Mouse (Mus musculus) kidney, embryonic 16.5 days (tissue): ENCODE measurements around the gene Cyp2d9. TPM values are rescaled to one million over a fixed set of nuclear protein-coding genes. Genes with fewer than 3 reads are reported as not detected.
"Not testable (repeated sequence)": the region's sequence is repeated elsewhere in the genome, so short reads cannot be mapped to it uniquely, and the experiment has no call there.

Source experiments
- ATAC-seq: fragments of 200-750 bp; cut with Nextera tagmentation; 2 replicates; pipeline ENCODE4 v1.8.0; 2017; ENCODE audit warnings: moderate TSS enrichment; ENCODE audit not compliant: low FRiP score, low TSS enrichment
- H3K27ac ChIP-seq: fragments of 300-500 bp; sonication (generic); 2 replicates; pipeline ENCODE4 v1.5.1; 2014; ENCODE audit warnings: low read length
- H3K27me3 ChIP-seq: fragments of 300-500 bp; sonication (generic); 2 replicates; pipeline ENCODE4 v1.6.1; 2014; ENCODE audit warnings: low read length, control low read depth, mixed read lengths; ENCODE audit not compliant: insufficient read depth
- H3K36me3 ChIP-seq: fragments of 300-500 bp; sonication (generic); 2 replicates; pipeline ENCODE4 v1.6.1; 2014; ENCODE audit warnings: low read length, control low read depth, mixed read lengths; ENCODE audit not compliant: insufficient read depth
- H3K4me1 ChIP-seq: fragments of 300-500 bp; sonication (generic); 2 replicates; pipeline ENCODE4 v1.6.1; 2014; ENCODE audit warnings: low read length, control low read depth, mixed read lengths; ENCODE audit not compliant: insufficient read depth
- H3K4me2 ChIP-seq: fragments of 300-500 bp; sonication (generic); replicated peaks from 2 replicates; pipeline ENCODE4 v1.6.1; 2014; ENCODE audit warnings: low read depth, low read length
- H3K4me3 ChIP-seq: fragments of 300-500 bp; sonication (generic); 2 replicates; pipeline ENCODE4 v1.5.1; 2014; ENCODE audit warnings: mild to moderate bottlenecking, low read length
- H3K9ac ChIP-seq: fragments of 300-500 bp; sonication (generic); replicated peaks from 2 replicates; pipeline ENCODE4 v1.6.1; 2014; ENCODE audit warnings: low read length
- H3K9me3 ChIP-seq: fragments of 300-500 bp; sonication (generic); 2 replicates; pipeline ENCODE4 v1.6.1; 2016; ENCODE audit warnings: low read length, control low read depth
- WGBS: fragments of 180-500 bp; shearing (Covaris S2); extraction: QIAGEN DNeasy Blood & Tissue Kit; methylation state at CpG from one replicate; pipeline ENCODE4 v1.1.7; 2014; 5-methylcytosine and 5-hydroxymethylcytosine counted together
- polyA plus RNA-seq: library from polyadenylated mRNA; unstranded; fragments of >200 nt; fragmentation: Nextera tagmentation; extraction: Ambion mirVana; gene quantifications from 2 replicates; pipeline ENCODE4 v1.2.1, GENCODE M21; 2015

Cyp2d9 gene
- 0.11 TPM in 1 of 2 replicates, not detected in the other for polyA plus RNA-seq

GRCm38 (mm10) chr15:82433137-82433536 lies at the start of gene Cyp2d9:
Cyp2d9 (plus strand) TSS chr15:82433437.
- H3K4me3 ChIP-seq: no peak within 1 kb of the TSS
- H3K27ac ChIP-seq: no peak within 1 kb of the TSS
- no peak for ATAC-seq
- no peak within 1 kb of the TSS for H3K9ac ChIP-seq
- H3K9me3 ChIP-seq: peaks cover 13% of the 10 kb centered on the region
- no peak within 1 kb of the TSS for H3K4me2 ChIP-seq
- H3K27me3 ChIP-seq: no peaks in the 10 kb centered on the region
- no peaks in the 10 kb centered on the region for H3K36me3 ChIP-seq
- H3K4me1 ChIP-seq: no peaks in the 10 kb centered on the region

GRCm38 (mm10) chr15:82385729-82386128 lies 47.5 kb upstream of the Cyp2d9 start:
- no peak overlapping the region for H3K27ac ChIP-seq
- H3K4me2 ChIP-seq: no peak overlapping the region
- H3K9ac ChIP-seq: no peak overlapping the region
- no peaks in the 10 kb centered on the region for H3K36me3 ChIP-seq
- WGBS: 87% methylated on average over 2 of the region's 2 CpGs
- no peaks in the 10 kb centered on the region; the same call in 1 of the 2 replicates for H3K4me1 ChIP-seq
- H3K9me3 ChIP-seq: no peaks in the 10 kb centered on the region
- H3K4me3 ChIP-seq: no peak overlapping the region
- no peaks in the 10 kb centered on the region for H3K27me3 ChIP-seq
- no peak for ATAC-seq

GRCm38 (mm10) chr15:82389916-82390315 lies 43.3 kb upstream of the Cyp2d9 start:
- not testable (repeated sequence) for H3K4me3 ChIP-seq, H3K4me2 ChIP-seq, H3K9ac ChIP-seq, ATAC-seq, H3K36me3 ChIP-seq, H3K27me3 ChIP-seq, H3K27ac ChIP-seq, H3K9me3 ChIP-seq, H3K4me1 ChIP-seq
- WGBS: 89% methylated on average over 10 of the region's 10 CpGs

- H3K36me3 ChIP-seq, ATAC-seq, H3K9me3 ChIP-seq, H3K27ac ChIP-seq, H3K9ac ChIP-seq, H3K4me1 ChIP-seq, H3K27me3 ChIP-seq, H3K4me3 ChIP-seq, H3K4me2 ChIP-seq: not testable (repeated sequence)
- 87% methylated on average over 2 of the region's 2 CpGs for WGBS
Measured at GRCm38 (mm10) chr15:82393922-82394321, 39.3 kb upstream of the Cyp2d9 start, which contains the start of gene Cyp2d11. Cyp2d11 (minus strand) TSS chr15:82394022.

GRCm38 (mm10) chr15:82395955-82396354 lies 37.3 kb upstream of the Cyp2d9 start:
- not testable (repeated sequence) for H3K36me3 ChIP-seq, H3K27me3 ChIP-seq, H3K9ac ChIP-seq, H3K4me1 ChIP-seq, H3K4me3 ChIP-seq, H3K27ac ChIP-seq, H3K4me2 ChIP-seq, ATAC-seq, H3K9me3 ChIP-seq
- WGBS: 85% methylated on average over 3 of the region's 3 CpGs

GRCm38 (mm10) chr15:82401516-82401915 lies 31.7 kb upstream of the Cyp2d9 start:
- H3K4me2 ChIP-seq: no peak overlapping the region
- ATAC-seq: no peak
- 58% methylated on average over 2 of the region's 2 CpGs for WGBS

GRCm38 (mm10) chr15:82402106-82402505 lies 31.1 kb upstream of the Cyp2d9 start:
- H3K27ac ChIP-seq: no peak overlapping the region
- H3K4me3 ChIP-seq: no peak overlapping the region
- no peaks in the 10 kb centered on the region for H3K36me3 ChIP-seq
- no peak overlapping the region for H3K4me2 ChIP-seq
- H3K9me3 ChIP-seq: no peaks in the 10 kb centered on the region
- H3K9ac ChIP-seq: no peak overlapping the region
- no peak for ATAC-seq
- no peaks in the 10 kb centered on the region for H3K4me1 ChIP-seq
- no peaks in the 10 kb centered on the region for H3K27me3 ChIP-seq

More at GRCm38 (mm10) chr15:82401516-82401915, 31.7 kb upstream of the Cyp2d9 start:
- Histone ChIP-seq H3K36me3 (no peaks in the 10 kb centered on the region), H3K9ac (no peak overlapping the region), H3K4me1 (no peaks in the 10 kb centered on the region), H3K27me3 (no peaks in the 10 kb centered on the region), H3K9me3 (no peaks in the 10 kb centered on the region), H3K4me3 (no peak overlapping the region), H3K27ac (no peak overlapping the region)

- Histone ChIP-seq H3K4me3 (no peak overlapping the region), H3K4me2 (no peak overlapping the region), H3K9me3 (no peaks in the 10 kb centered on the region), H3K27ac (no peak overlapping the region), H3K27me3 (no peaks in the 10 kb centered on the region), H3K9ac (no peak overlapping the region), H3K4me1 (no peaks in the 10 kb centered on the region), H3K36me3 (no peaks in the 10 kb centered on the region)
- ATAC-seq: no peak
- WGBS: 81% methylated on average over 6 of the region's 6 CpGs
Measured at GRCm38 (mm10) chr15:82402741-82403140, 30.5 kb upstream of the Cyp2d9 start.

GRCm38 (mm10) chr15:82403606-82404005 lies 29.6 kb upstream of the Cyp2d9 start:
- H3K36me3 ChIP-seq: no peaks in the 10 kb centered on the region
- H3K4me3 ChIP-seq: no peak overlapping the region
- no peak overlapping the region for H3K27ac ChIP-seq
- H3K4me2 ChIP-seq: no peak overlapping the region
- ATAC-seq: no peak
- no peak overlapping the region for H3K9ac ChIP-seq
- 92% methylated on average over 9 of the region's 9 CpGs for whole genome bisulfite sequencing
- H3K4me1 ChIP-seq: no peaks in the 10 kb centered on the region
- no peaks in the 10 kb centered on the region for H3K9me3 ChIP-seq
- no peaks in the 10 kb centered on the region for H3K27me3 ChIP-seq

- H3K4me1 ChIP-seq: no peaks in the 10 kb centered on the region
- H3K9me3 ChIP-seq: no peaks in the 10 kb centered on the region
- no peaks in the 10 kb centered on the region for H3K27me3 ChIP-seq
- no peak overlapping the region for H3K9ac ChIP-seq
- H3K4me2 ChIP-seq: no peak overlapping the region
- ATAC-seq: no peak
- H3K27ac ChIP-seq: no peak overlapping the region
- no peaks in the 10 kb centered on the region for H3K36me3 ChIP-seq
- H3K4me3 ChIP-seq: no peak overlapping the region
- WGBS: 81% methylated on average over 3 of the region's 3 CpGs
Measured at GRCm38 (mm10) chr15:82404163-82404562, 29.1 kb upstream of the Cyp2d9 start.
